Mouse (Mus musculus) CD8-positive naive resting alpha-beta T cell, adult 2 months (primary cell): ENCODE results near the gene Gm43738.
A peak's percentile ranks its signal among the peaks of the same experiment; 100 is the strongest.

ENCODE experiments used
- DNase-seq, 2 experiments: peaks; one replicate each; pipeline ENCODE4 v3.0.0; 2022; ENCODE audit warnings: low read depth in 2 of 2, low spot score in 2 of 2

Gm43738 gene

DNA sequence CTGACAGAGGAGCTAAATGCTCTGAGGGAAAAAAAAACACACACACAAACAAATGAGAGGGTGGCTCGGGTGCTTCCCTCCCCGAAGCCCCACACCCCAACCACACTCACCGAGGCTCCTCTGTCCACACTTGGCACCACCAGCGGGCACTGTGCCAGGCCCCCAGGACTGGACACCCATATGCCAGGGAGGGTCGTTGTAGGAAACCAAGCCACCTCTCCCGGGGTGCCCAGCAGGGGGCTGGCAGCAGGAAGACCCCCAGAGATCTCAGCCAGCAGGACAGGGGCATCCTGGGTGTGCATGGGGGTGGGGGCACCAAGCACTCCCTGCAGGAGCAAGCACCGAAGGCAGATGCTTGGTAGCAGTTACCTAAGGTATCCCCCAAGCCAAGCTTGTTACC is at the start of gene Gm43738:
Gm43738 (minus strand) TSS at position 289 of the 400 bp plus-strand sequence.
- DNase-seq: no peak

- DNase-seq: no peak
Observed at GRCm38 (mm10) chr3:89148567-89148966, 47.7 kb upstream of the Gm43738 start.

DNA sequence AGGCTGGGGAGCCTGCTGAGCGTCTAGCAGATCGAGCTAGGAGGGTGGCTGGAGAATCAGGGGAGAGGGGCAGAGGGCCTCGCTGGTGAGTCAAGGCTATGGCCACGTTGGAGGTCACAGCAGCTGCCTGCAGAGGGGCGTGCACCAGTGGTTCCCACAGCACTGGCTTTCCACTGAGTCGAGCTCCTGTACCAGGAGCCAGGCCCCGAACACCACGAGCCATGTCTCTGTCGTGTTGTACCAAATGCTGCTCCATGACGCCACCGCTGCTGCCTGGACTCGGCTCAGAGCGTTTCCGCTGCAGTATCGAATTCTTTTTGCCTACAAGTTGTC is 47.0 kb upstream of the Gm43738 start:
- no peak for DNase-seq

GRCm38 (mm10) chr3:89147101-89147978 is 46.4 kb upstream of the Gm43738 start:
- no peak for DNase-seq

- no peak for DNase-seq
Observed at GRCm38 (mm10) chr3:89145566-89145965, 44.7 kb upstream of the Gm43738 start.

GRCm38 (mm10) chr3:89144821-89145220 is 43.9 kb upstream of the Gm43738 start:
- no peak for DNase-seq

DNA sequence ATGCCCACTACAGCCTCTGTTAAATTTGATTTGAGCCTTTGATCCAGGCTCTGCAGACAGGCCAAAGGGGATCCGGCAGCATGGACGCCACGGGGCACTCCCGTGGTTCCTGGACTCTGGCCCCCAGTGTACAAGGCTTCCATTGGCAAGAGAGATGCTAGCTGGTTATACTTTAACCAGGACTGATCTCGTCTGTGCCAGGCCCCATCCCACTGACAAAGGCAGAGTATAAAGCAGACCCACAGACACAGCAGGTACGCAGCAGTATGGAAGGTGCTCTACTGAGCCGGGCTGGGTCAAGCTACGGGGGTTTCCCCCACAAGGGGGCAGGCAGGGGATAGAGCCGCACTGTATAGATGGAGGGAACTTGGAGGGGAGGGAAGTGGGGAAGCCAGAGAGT is 35.5 kb upstream of the Gm43738 start:
- DNase-seq: peak in 1 of 2 experiments; percentile 20

- DNase-seq: no peak
Observed at GRCm38 (mm10) chr3:89135958-89136357, 35.1 kb upstream of the Gm43738 start, which contains the start of gene Pklr. Pklr (plus strand) TSS chr3:89136142.

DNA sequence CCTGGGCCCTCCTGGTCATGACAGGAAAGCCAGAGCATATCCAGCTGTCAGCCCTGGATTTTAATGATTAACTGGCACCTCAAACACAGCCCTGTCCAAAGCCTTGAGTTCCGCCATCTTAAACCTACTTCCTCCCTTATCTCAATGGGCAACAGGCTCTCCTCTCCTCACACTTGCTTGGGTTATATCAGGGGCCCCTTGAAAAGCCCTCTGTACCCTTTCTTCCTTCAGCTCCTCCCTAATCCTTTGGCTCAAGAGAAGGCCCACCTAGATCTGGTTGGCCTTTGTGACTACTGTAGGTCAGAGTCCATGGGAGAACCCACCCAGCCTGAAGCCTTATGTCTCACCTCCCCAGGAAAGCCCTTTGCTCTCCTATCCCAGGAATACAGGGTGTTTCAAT is 32.9 kb upstream of the Gm43738 start:
- no peak for DNase-seq

GRCm38 (mm10) chr3:89133063-89133450 is 32.2 kb upstream of the Gm43738 start:
- no peak for DNase-seq

- DNase-seq: no peak
Observed at GRCm38 (mm10) chr3:89132285-89133062, 31.6 kb upstream of the Gm43738 start.

DNA sequence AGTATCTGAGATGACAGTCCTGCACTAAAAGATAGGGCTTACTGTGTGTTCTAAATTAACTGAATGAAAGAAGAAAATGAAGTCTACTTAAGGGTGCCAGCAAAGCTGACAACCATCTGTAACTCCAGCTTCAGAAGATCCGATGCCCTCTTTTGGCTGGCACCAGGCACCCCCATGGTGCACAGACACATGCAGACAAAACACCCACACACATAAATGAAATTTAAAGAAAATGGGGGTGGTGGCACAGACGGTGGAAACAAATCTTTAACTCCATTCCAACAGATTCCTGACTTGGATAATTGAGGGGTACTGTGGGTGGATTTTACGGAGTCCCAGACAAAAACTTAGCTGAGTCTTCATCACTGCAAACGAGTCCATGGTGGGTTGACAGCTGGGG is 30.9 kb upstream of the Gm43738 start:
- DNase-seq: no peak

DNA sequence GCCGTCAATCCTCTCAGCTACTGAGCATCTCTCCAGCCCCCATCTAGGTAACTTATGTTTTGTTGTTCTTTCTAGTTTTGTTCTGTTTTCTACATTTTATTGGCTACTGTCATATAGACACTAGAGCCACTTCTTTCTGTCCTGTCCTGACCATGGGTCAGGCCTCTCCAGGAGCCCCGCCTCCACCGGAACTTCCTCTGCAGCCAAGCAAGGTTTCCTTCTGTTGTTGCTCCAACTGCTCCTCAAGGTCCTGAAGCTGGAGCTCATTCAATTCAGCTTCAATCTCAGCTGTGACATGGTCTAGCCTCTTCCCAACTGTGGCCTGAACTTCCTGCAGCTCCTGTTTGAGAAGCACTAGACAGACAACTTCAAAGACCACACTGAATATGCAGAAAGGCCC is 29.0 kb upstream of the Gm43738 start:
- DNase-seq: no peak

GRCm38 (mm10) chr3:89125981-89126380 is 25.1 kb upstream of the Gm43738 start:
- DNase-seq: no peak

DNA sequence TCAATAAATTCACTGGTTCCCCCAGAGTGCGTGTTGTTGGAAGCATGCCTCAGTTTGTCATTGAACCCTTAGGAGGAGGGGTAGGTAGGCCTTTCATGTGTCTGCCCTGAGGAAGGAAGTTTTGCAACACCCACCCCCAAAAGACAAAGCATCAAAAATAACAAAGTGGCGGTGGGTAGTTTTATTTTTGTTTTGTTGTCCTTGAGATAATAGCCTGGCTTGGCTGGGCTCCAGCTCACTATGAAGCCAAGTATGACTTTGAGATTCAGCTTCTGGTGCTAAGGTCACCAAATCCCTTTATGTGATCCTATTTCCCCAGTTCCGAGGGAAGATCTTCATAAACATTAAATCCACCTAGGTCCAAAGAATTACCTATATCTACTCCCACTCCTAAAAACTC is 23.3 kb upstream of the Gm43738 start:
- no peak for DNase-seq

GRCm38 (mm10) chr3:89123313-89123712 is 22.4 kb upstream of the Gm43738 start:
- no peak for DNase-seq

- DNase-seq: peak in 1 of 2 experiments; percentile 39
Observed at GRCm38 (mm10) chr3:89115522-89115921, 14.6 kb upstream of the Gm43738 start.

DNA sequence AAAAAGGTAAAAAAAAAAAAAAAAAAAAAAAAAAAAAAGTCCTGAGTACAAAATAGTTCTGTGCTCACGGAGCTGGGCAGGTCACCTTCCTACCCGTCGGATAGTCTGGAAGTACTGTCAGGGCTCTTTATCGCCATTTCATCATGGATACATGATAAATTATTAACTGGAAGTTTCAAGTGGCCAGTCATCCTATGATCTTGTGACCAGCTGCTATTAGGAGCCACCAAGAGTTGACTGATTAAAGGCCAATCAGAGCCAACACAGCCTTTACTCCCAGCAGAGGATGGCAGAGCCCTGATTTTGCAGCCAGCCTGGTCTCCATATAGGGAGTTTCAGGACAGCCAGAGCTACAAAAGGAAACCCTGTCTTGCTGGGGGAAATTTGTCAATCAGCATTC is 12.2 kb upstream of the Gm43738 start:
- DNase-seq: no peak

- DNase-seq: no peak
Observed at GRCm38 (mm10) chr3:89108146-89108545, 7.2 kb upstream of the Gm43738 start.

DNA sequence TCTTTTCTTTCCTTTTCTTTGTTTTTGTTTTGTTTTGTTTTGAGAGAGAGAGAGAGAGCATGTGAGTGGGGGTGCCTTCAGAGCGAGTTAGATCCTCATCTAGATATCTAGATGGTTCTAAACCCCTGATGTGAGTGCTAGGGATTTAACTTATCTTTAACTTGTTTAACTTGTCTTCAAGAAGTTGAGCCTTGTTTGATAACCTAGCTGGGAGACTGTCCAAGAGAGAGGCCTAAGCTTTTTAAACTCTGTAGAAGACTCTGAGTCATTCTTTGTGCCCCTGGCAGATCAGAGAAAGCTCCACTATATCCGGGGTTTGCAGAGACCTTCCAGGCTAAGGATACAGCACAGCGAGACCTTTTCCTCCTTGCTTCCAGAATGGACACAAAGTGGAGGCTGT is 6.6 kb upstream of the Gm43738 start:
- no peak for DNase-seq

GRCm38 (mm10) chr3:89106881-89107280 is 6.0 kb upstream of the Gm43738 start:
- DNase-seq: no peak

DNA sequence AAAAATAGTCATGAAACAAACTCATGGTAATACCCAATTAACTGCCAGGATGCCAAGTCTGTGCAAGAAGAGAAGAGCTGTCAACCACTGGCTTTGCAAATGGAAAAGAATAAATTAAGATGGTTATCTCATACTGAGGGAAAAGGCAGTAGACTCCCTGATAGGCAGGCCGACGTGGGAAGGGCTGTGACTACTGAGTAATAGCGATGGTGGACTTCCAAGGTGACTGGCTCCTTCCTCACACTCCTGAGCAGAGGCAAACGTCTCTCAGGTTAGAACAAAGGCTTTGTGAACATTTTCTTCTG is 2.3 kb upstream of the Gm43738 start:
- DNase-seq: no peak
